Mouse (Mus musculus) small intestine, adult 2 months (tissue): Measurements from ENCODE around the gene Mybpc2.

ENCODE experiments used
- CTCF ChIP-seq: fragments of 200-500 bp; IDR thresholded peaks from 2 replicates; pipeline ENCODE4 v1.5.1; 2012; ENCODE audit warnings: low read depth, mild to moderate bottlenecking, control low read depth, inconsistent platforms, low read length, moderate library complexity, mixed read lengths; ENCODE audit not compliant: insufficient replicate concordance, insufficient read length; ENCODE audit errors: extremely low read depth
- POLR2A ChIP-seq: fragments of 200-500 bp; IDR thresholded peaks from 2 replicates; pipeline ENCODE4 v1.6.1; 2012; ENCODE audit warnings: low read depth, mild to moderate bottlenecking, control low read depth, inconsistent platforms, low read length, moderate library complexity

GRCm38 (mm10) chr7:44460067-44460466, 64.4 kb downstream of the Mybpc2 start:
- TF ChIP-seq CTCF (no peak), POLR2A (no peak)
